In genomic region chr11:72796296-72796687, GRCm38 (mm10) we compare ENCODE assay signal across 1 mouse cellular context.
TF ChIP-seq lines count a peak whose summit lies in the region.

No protein-coding gene starts in this region.

TF ChIP-seq in MEL, 35 proteins besides CTCF, POLR2A, EP300 and RAD21 (continued from another document):
- TF ChIP-seq MAZ (IDR thresholded peaks at IDR 0.05; ENCODE audit: low read depth, low read length) = peak; percentile 33; the same call in 1 of the 2 replicates
